Mouse (Mus musculus) thymus, postnatal 4 days (tissue): ENCODE measurements at regions not wholly inside any gene's neighbourhood (a gene's known extent, or its start where the extent isn't known, plus 50 kb on each side); places are given as distances from the start of the nearest gene placed in this dataset.

ENCODE experiments used
- DNase-seq: peaks from one replicate; pipeline ENCODE4 v3.0.0; 2021

DNA sequence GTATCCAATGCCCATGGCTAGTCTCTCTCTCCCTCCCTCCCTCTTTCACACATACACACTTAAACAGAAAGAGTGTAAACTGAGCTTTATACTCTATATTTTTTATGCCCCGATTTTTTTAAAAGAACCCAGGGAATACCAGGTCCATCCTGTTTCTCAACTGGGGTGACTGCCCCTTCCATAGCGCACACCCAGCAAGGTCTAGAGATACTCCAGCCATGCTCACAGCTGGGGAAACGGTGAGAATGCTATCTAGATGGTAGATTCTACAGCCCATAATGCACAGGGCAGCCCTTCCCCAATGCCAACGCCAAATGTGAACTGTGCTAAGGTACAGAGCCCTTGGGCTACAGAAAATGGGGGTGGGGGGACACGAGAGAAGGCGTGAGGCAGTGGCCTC is 51.2 kb upstream of the Tln2 start:
- no peak for DNase-seq

DNA sequence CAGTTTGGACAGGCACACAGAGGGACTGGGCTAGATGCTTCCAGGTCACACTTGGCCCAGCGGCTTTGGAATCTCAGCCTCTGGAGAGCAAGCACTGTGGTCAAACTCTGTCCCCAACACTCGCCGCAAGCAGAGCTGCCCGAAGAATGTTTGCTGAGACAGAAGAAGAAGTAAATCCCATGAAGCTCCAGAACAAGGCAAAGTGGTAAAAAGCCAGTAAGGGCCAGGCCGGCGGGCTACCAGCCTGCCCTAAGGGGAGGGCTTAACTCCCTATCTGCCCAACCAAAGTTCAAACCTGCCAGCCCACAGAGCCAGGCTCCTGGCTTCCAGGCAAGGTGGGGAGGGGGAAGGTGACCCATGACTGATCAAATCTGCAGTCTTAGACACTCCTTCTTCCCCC is 52.2 kb upstream of the Tln2 start:
- DNase-seq = no peak

GRCm38 (mm10) chr9:67612101-67612500 is 52.6 kb upstream of the Tln2 start:
- no peak for DNase-seq

- DNase-seq = no peak
Observed at GRCm38 (mm10) chr9:67614068-67614727, 54.7 kb upstream of the Tln2 start.

DNA sequence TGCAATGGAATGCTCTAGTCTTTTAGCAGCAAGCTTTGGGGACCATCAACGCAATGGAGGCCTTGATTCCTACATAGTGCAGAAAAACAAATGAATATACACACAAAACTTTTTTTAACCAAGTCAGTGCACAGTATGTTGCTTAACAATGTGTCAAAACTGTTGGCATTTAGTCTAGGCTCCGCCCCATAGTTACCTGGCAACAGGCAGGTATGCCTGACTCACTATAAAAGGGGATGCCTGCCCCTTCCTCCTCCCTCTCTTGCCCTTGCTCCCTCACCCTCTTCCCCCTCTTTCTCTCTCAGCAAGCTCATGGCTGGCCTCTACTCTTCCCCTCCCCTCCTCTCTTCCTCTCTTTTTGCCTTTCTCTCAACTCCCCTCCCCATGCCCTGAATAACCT is 56.7 kb upstream of the Tln2 start:
- no peak for DNase-seq

- DNase-seq = no peak
Observed at GRCm38 (mm10) chr9:67617341-67618217, 58.1 kb upstream of the Tln2 start.

- no peak for DNase-seq
Observed at GRCm38 (mm10) chr9:67620945-67621344, 61.4 kb upstream of the Tln2 start.

DNA sequence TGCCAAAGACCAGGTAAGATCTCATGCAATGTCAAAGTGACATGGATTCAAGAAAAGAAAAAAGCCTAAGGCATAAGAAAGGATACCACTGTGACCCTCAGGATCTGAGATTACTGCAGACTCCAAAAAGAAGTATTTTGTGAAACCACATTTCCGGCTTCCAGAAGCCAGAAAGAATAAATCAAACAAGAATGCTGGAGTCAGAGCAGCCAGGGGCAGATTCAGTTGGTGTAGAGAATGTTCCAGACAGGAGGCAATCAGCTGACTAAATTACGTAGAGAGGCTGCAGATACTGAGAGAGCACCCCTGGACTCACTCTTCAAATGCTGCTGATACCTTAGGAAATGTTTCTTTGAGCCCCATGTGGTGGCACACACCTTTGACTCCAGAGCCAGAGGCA is 67.7 kb upstream of the Tln2 start:
- DNase-seq = no peak

GRCm38 (mm10) chr9:67629624-67630023 is 70.1 kb upstream of the Tln2 start:
- DNase-seq = no peak

DNA sequence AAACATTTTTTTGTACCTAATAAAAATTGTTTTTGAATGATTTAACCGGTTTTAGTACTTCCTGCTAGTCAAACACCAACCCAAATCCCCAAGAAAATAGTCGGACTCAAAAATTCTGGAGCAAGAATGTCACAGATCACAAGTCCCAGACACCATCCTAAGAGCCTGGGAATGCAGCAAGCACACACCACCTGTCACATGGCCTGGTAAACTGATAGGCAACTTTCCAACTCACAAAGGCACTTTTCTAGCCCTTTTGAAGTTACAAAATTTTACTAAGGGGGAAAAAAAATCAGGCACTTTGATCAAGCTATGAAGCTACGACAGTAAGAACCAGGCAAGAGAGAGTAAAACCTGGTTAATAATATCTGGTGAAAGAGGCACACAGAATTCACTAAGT is 70.7 kb upstream of the Tln2 start:
- DNase-seq = no peak

GRCm38 (mm10) chr9:67631741-67632243 is 72.3 kb upstream of the Tln2 start:
- no peak for DNase-seq

GRCm38 (mm10) chr9:67632521-67633025 is 73.1 kb upstream of the Tln2 start:
- DNase-seq = peak; percentile 52

GRCm38 (mm10) chr9:67633026-67633741 is 73.7 kb upstream of the Tln2 start:
- peak; percentile 52 for DNase-seq

DNA sequence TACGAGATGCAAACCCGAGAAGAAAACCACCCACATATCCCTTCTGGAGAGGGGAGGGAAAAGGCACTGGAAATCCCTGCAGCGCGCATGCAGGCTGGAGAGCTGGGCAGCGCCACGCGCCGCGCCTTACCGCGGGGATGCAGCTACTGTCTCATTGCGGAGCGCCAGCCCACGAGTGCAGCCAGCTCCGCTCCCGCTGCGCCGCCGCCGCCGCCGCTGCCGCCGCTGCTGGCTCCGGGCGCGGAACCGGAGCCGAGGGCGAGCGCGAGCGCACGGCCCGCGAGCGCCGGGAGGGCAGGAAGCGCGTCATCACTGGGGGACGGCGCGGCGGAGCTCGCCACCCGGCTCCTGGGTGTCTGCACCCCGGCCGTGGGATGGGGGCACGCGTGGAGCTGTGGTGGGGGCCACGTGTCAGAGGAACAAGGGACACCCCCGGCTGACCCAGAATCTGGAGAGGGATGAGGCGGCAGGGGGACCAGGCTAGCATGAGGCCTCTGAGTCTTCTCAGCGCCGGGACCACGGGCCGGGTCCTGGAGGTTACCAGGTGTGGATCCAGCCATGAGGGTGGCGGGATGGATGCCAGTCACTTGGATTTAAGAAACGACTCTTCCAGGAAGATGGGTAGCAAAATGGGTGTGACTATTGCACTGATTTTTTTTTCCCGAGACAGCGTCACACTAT is 74.4 kb upstream of the Tln2 start:
- peak; percentile 78 for DNase-seq

GRCm38 (mm10) chr9:67646820-67647219 is 87.3 kb upstream of the Tln2 start:
- DNase-seq = no peak

- DNase-seq = no peak
Observed at GRCm38 (mm10) chr9:67664773-67665172, 94.5 kb upstream of the C2cd4b start.

- no peak for DNase-seq
Observed at GRCm38 (mm10) chr9:67670261-67671020, 88.8 kb upstream of the C2cd4b start.

- no peak for DNase-seq
Observed at GRCm38 (mm10) chr9:67676906-67677305, 82.3 kb upstream of the C2cd4b start.

DNA sequence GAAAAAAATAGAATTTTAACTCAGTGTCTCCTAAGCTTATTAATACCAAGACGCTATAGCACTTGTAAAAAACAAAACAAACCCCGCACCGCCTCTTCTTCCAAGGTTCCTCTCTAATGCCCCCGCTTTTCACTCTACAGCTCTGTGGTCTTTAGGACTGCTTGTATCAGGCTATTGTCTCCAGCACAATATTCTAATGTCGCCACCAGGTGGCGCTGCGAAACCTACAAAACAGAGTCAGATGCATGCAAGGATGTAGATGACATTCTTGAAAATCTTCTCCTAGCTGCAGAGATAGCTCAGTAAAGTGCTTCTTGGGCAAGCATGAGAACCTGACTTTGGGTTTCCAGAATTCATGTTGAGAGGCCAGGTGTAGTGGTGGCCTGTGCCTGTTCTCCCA is 75.9 kb upstream of the C2cd4b start:
- peak; percentile 75 for DNase-seq

- no peak for DNase-seq
Observed at GRCm38 (mm10) chr9:67692396-67692795, 66.8 kb upstream of the C2cd4b start.

DNA sequence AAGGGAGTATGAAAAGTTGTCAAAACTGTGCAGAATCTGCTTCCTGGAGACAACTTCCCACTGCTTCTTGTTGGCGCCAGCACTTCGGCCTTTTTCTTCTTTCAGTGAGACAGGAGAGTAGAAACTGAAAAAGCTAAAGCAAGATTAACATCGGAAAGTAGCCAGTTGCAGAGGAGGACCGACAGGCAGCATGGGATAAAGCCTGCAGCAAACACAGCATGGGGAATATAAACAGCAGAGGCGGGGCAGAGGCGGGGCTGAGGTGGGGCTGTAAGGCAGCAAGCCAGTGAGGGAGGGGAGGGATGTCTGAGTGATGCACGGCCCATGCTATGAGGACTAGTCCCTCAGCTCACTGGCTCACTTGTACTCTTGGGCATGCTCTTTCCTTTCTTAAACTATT is 65.5 kb upstream of the C2cd4b start:
- DNase-seq = peak; percentile 27

GRCm38 (mm10) chr9:67698796-67699195 is 60.4 kb upstream of the C2cd4b start:
- DNase-seq = no peak
